ENCODE assay signal across 28 mouse cellular contexts in the genomic region with DNA sequence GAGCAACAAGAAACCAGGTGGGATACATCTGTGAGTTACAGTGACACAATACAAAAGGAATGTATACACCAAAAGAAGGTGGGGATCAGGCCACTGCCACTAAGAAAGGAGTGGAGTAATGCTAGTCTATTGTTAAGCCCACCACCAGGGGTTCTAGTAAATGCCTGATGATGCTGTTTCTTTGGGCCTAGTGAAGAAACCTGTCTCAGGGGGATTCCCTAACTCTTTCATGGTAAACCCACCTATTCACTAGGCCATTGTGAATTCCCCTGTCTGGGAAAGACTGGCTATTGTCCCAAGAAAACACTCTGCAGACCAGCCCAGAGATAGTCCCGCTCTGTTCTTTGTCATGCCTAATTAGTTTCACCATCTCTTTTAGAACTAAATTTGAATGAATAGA.
DNase-seq lines count a peak whose midpoint lies in the region; ATAC-seq lines count a peak whose summit lies in the region.
"Had no signal": no experiment of that assay in that cellular context is flagged by ENCODE, and none has a peak within 500 bp of the region (broad histone marks: within the 10 kb centered on the region; RNA-seq: fewer than 3 reads in every experiment).

No protein-coding gene starts in this region.

- H3K4me2 ChIP-seq in midbrain, embryonic 11.5 days = no peak overlapping the region
- H3K4me2 ChIP-seq in midbrain, embryonic 13.5 days (replicated peaks) = no peak overlapping the region
- no peak overlapping the region for H3K4me2 ChIP-seq in liver, embryonic 11.5 days
- H3K4me2 ChIP-seq: embryonic facial prominence, embryonic 13.5 days; embryonic facial prominence, embryonic 15.5 days; forebrain, embryonic 12.5 days; forebrain, embryonic 15.5 days had no signal

- H3K4me1 ChIP-seq in midbrain, embryonic 11.5 days (ENCODE audit: control insufficient read depth, insufficient read depth, low read length) = no peaks in the 10 kb centered on the region
- H3K4me1 ChIP-seq in midbrain, embryonic 13.5 days (replicated peaks) = no peaks in the 10 kb centered on the region
- H3K4me1 ChIP-seq in liver, embryonic 11.5 days (replicated peaks; ENCODE audit: control insufficient read depth, insufficient read depth, low read length) = no peaks in the 10 kb centered on the region
- H3K4me1 ChIP-seq: embryonic facial prominence, embryonic 13.5 days; embryonic facial prominence, embryonic 15.5 days; forebrain, embryonic 10.5 days; forebrain, embryonic 12.5 days; forebrain, embryonic 15.5 days had no signal

- H3K9ac ChIP-seq in midbrain, embryonic 11.5 days (ENCODE audit: low read length) = no peak overlapping the region
- no peak overlapping the region for H3K9ac ChIP-seq in midbrain, embryonic 13.5 days (replicated peaks)
- H3K9ac ChIP-seq in liver, embryonic 11.5 days (ENCODE audit: low read depth, low read length) = no peak overlapping the region
- H3K9ac ChIP-seq: embryonic facial prominence, embryonic 13.5 days; embryonic facial prominence, embryonic 15.5 days; forebrain, embryonic 12.5 days; forebrain, embryonic 15.5 days; forebrain, postnatal 0 days had no signal

- no peaks in the 10 kb centered on the region for H3K9me3 ChIP-seq in midbrain, embryonic 11.5 days (ENCODE audit: control insufficient read depth, low read length)
- H3K9me3 ChIP-seq in midbrain, embryonic 13.5 days = no peaks in the 10 kb centered on the region
- no peaks in the 10 kb centered on the region; the same call in 1 of the 2 replicates for H3K9me3 ChIP-seq in liver, embryonic 11.5 days (ENCODE audit: control insufficient read depth, low read length)
- H3K9me3 ChIP-seq: embryonic facial prominence, embryonic 13.5 days; embryonic facial prominence, embryonic 15.5 days; forebrain, embryonic 10.5 days; forebrain, embryonic 12.5 days; forebrain, embryonic 15.5 days; G1E had no signal

- 50% methylated on average over 1 of the region's 1 CpGs for WGBS in midbrain, embryonic 11.5 days
- 32% methylated on average over 1 of the region's 1 CpGs for WGBS in midbrain, embryonic 13.5 days
- 85% methylated on average over 1 of the region's 1 CpGs for WGBS in liver, embryonic 11.5 days

- H3K27me3 ChIP-seq in midbrain, embryonic 11.5 days (ENCODE audit: control insufficient read depth, insufficient read depth, low read length) = no peaks in the 10 kb centered on the region
- H3K27me3 ChIP-seq in midbrain, embryonic 13.5 days = no peaks in the 10 kb centered on the region
- no peaks in the 10 kb centered on the region for H3K27me3 ChIP-seq in liver, embryonic 11.5 days (replicated peaks; ENCODE audit: control insufficient read depth, insufficient read depth, low read length)
- H3K27me3 ChIP-seq: CH12.LX; embryonic facial prominence, embryonic 13.5 days; embryonic facial prominence, embryonic 15.5 days; forebrain, embryonic 12.5 days; forebrain, embryonic 15.5 days; Patski had no signal

- no peak overlapping the region for H3K27ac ChIP-seq in midbrain, embryonic 11.5 days (ENCODE audit: low read depth, low read length)
- H3K27ac ChIP-seq in midbrain, embryonic 13.5 days = no peak overlapping the region
- no peak overlapping the region for H3K27ac ChIP-seq in liver, embryonic 11.5 days (ENCODE audit: low read depth, low read length)
- H3K27ac ChIP-seq: embryonic facial prominence, embryonic 13.5 days; embryonic facial prominence, embryonic 15.5 days; forebrain, embryonic 10.5 days; forebrain, embryonic 12.5 days; forebrain, embryonic 15.5 days had no signal

- no peak for ATAC-seq in midbrain, embryonic 11.5 days (ENCODE audit: low FRiP score)
- no peak for ATAC-seq in midbrain, embryonic 13.5 days
- ATAC-seq in liver, embryonic 11.5 days (replicated peaks; ENCODE audit: low FRiP score) = no peak
- ATAC-seq: CD4-positive, CD25-positive, alpha-beta regulatory T cell, adult 4 months; forebrain, embryonic 15.5 days; forebrain, postnatal 0 days had no signal

- H3K4me3 ChIP-seq in midbrain, embryonic 11.5 days (ENCODE audit: low read depth, low read length) = no peak overlapping the region
- H3K4me3 ChIP-seq in midbrain, embryonic 13.5 days (replicated peaks) = no peak overlapping the region
- no peak overlapping the region for H3K4me3 ChIP-seq in liver, embryonic 11.5 days (ENCODE audit: low read depth, low read length)
- H3K4me3 ChIP-seq: embryonic facial prominence, embryonic 13.5 days; embryonic facial prominence, embryonic 15.5 days; erythroblast, embryonic 14.5 days; forebrain, embryonic 10.5 days; forebrain, embryonic 12.5 days; forebrain, embryonic 15.5 days had no signal

- H3K36me3 ChIP-seq in midbrain, embryonic 11.5 days (ENCODE audit: control insufficient read depth, insufficient read depth, low read length) = no peaks in the 10 kb centered on the region
- H3K36me3 ChIP-seq in midbrain, embryonic 13.5 days = no peaks in the 10 kb centered on the region
- no peaks in the 10 kb centered on the region for H3K36me3 ChIP-seq in liver, embryonic 11.5 days (ENCODE audit: control insufficient read depth, insufficient read depth, low read length)
- H3K36me3 ChIP-seq: embryonic facial prominence, embryonic 13.5 days; embryonic facial prominence, embryonic 15.5 days; forebrain, embryonic 10.5 days; forebrain, embryonic 12.5 days; forebrain, embryonic 15.5 days; G1E had no signal

- DNase-seq in midbrain, embryonic 11.5 days (ENCODE audit: low spot score, missing footprints) = peak; percentile 64
- DNase-seq in R1 (ENCODE audit: low read depth, low spot score) = peak; percentile 99
- peak; percentile 93 for DNase-seq in ZHBTc4 (ENCODE audit: low read depth, low spot score)
- no peak for DNase-seq in layer of hippocampus, adult 11-12 months (ENCODE audit: low spot score)
- no peak for DNase-seq in liver, embryonic 11.5 days (ENCODE audit: low spot score)
- DNase-seq: adrenal gland, adult 2 months; adrenal gland, postnatal 10 days; adrenal gland, postnatal 25 days; B cell, adult 2 months; cerebellum, adult 11 months; cerebellum, adult 18-20 months; cerebellum, adult 8-10 months; cerebellum, adult 9-11 months; cerebellum, postnatal 14 days; cerebellum, postnatal 36 days; embryo, embryonic 11 days; forebrain, postnatal 0 days had no signal

Comparison
In these comparisons a context has a peak if more than half of its experiments do, and no peak if none do; other contexts are left out.
1. DNase-seq: peak in midbrain, embryonic 11.5 days (single experiment), R1 (single experiment) and ZHBTc4 (single experiment); none in layer of hippocampus, adult 11-12 months (single experiment) and liver, embryonic 11.5 days (single experiment).